Mouse (Mus musculus): Measurements from ENCODE around the gene Cfap77.

Gene Cfap77

GRCm38 (mm10) chr2:29051932-29052331 is 2.9 kb downstream of the Cfap77 start:
- DNase-seq (ENCODE audit: low spot score in 2 of 2) = no peak

- no peak for DNase-seq (ENCODE audit: low spot score in 2 of 2)
These were observed 8.7 kb downstream of the Cfap77 start for GRCm38 (mm10) chr2:29046151-29046550.

GRCm38 (mm10) chr2:29042124-29042523 is 12.7 kb downstream of the Cfap77 start:
- no peak for DNase-seq (ENCODE audit: low spot score in 2 of 2)

GRCm38 (mm10) chr2:29041477-29041768 is 13.4 kb downstream of the Cfap77 start:
- DNase-seq (ENCODE audit: low spot score in 2 of 2) = no peak

DNA sequence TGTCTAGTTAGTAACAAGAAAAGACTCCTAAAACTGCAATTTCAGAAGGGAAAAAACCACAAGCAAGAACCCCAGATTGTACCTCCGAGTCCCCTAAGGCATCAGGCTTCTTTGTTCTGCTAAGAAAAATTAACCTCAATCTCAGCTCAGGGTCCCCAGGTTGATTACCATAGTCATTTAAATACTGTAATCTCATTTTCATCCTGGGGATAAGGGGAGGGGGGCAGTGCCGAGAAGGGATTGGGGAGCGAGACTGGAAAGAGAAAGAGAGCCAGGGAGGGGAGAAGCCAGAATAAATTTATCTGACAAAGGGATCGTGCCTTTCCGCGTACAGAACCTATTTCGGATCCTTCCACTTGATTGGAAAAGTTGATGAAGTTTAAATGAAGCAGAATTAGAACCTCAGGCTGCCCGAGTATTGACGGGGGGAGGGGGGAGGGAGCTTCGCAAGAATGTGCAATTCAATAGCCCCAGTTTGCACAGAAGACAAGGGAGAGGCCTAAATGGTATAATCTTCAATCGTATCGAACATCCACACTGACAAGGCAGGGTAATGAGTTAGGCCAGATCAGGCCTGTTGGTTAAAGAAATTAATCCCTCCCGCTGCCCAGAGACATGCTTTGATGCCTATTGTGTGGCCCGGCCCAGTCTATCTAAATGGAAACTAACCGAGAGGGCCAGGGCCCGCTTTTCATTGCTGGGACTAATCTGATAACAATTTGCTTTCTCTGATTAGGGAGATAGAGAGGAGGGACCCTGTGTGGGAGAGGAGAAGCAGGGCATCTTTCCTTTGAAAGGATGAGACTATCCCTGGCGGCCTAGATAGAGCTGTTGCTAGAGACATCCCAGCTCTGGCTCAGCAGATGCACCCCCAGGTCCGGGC is 14.0 kb downstream of the Cfap77 start:
- DNase-seq (ENCODE audit: low spot score in 2 of 2) = no peak

DNA sequence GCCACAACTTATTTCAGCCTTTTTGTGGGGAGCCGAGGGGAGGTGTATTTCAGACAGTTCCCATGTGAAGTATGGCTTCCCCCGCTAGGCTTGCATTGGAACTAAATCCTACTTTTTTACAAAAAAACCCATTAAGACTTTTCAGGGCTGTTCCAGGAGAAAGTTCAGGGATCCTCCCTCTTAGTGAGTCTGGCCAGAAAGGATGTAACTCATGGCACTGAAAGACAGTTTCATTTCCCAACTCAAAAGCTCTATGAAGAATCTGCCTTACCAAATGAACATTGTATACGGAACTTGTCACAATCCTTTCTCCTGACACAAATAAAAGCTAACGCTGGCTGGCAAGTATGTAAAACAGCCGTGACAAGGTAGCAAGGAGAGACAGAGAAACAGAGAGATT is 15.1 kb downstream of the Cfap77 start:
- DNase-seq (ENCODE audit: low spot score in 2 of 2) = no peak

DNA sequence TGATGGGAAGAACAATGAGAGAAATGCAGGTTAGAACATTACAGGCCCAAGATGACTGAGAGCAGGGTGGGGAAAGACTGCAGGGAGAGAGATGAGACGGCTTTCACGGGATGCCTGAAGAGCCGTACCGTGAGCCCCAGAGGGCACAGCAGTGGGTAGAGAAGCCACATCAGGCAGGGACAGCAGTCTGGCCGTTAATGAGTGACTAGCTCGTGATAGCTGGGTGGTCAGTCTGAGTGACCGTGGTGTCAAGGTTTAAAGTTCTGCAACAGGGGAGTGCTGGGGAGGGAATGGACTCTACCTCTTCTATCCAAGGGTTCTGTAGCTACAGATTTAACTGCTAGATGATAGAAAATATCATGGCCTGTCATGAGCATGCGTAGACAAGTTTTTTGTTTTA is 19.2 kb downstream of the Cfap77 start:
- DNase-seq (ENCODE audit: low spot score in 2 of 2) = no peak

GRCm38 (mm10) chr2:29034542-29035475 is 20.1 kb downstream of the Cfap77 start:
- no peak for DNase-seq (ENCODE audit: low spot score in 2 of 2)

- DNase-seq (ENCODE audit: low spot score in 2 of 2) = no peak
These were observed 22.9 kb downstream of the Cfap77 start for GRCm38 (mm10) chr2:29031951-29032350.

GRCm38 (mm10) chr2:29030048-29030734 is 24.7 kb downstream of the Cfap77 start:
- no peak for DNase-seq (ENCODE audit: low spot score in 2 of 2)

DNA sequence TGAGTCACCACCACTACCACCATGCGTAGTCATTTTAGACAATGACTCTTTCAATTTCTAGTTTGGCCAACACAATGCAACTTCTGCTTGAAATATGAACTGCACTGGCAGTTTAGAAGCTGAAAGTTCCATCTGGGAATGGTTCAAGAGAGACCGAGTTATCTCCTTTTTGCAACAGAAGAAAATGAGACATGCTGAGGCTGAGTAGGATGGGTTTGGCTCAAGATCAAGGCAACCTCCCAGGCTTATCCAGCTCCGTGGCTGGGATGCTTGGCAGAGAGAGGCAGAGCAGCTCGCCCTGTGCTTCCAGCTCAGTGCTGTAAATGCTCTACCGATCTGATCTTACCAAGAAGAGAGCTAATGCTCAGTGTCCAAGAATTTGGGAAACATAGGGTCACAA is 29.6 kb downstream of the Cfap77 start:
- no peak for DNase-seq (ENCODE audit: low spot score in 2 of 2)

- DNase-seq (ENCODE audit: low spot score in 2 of 2) = no peak
These were observed 31.9 kb downstream of the Cfap77 start for GRCm38 (mm10) chr2:29023001-29023400.

DNA sequence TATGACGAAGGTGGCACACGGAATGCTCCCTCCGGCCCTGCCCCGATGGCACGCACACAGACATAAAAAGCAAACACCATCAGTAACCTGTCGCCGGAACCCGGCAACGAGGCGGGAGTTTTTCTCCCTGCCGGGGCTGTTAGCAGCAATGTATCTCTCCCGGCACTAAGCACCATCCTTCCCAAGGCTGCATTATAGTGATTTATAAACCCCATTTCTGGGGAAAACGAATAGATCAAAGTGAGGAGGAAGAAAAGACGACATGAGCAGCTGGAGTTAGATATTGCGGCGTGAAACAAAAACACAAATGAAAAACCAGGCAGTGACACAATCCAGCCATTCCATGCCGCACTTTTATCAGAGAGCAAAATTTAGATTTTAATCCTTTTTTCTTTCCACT is 33.8 kb downstream of the Cfap77 start:
- DNase-seq (ENCODE audit: low spot score in 2 of 2) = no peak

- DNase-seq (ENCODE audit: low spot score in 2 of 2) = no peak
These were observed 36.2 kb downstream of the Cfap77 start for GRCm38 (mm10) chr2:29018680-29019079.

GRCm38 (mm10) chr2:29016599-29017587 is 38.0 kb downstream of the Cfap77 start:
- no peak for DNase-seq (ENCODE audit: low spot score in 2 of 2)

DNA sequence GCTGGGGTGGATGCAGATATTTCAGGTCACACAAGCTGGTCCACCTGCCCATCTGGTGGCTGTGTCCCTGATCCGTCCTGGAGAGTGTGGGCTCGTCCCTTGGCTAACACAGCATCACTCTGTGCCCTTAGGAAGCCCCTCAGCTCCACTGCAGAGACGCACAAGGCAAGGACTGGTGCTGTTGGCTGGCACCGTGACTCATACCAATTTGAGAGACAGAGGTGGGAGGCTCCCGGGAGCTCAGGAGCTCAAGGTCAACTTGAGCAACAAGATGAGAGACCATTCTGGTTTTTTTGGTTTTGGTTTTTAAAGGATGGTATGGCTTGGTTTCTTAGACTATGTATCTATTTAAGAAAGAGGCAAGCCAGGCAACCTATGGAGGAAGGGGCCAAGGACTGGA is 42.3 kb downstream of the Cfap77 start:
- no peak for DNase-seq (ENCODE audit: low spot score in 2 of 2)

DNA sequence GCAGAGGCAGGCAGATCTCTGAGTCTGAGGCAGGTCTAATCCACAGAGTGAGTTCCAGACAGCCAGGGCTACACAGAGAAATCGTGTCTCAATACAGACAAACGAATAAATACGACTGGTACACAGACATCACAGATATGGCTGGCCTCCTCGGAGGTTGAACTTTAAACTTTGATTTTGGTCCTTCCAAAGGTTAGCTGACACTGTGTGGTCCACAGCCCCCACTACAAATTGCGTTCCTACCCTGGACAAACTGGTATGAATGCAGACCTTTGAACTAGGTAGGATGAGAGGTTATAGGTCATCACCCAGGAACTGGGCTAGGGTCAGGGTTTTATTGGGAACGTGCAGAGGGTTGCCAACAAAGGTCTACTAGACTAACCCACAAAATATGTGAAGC is 47.2 kb downstream of the Cfap77 start:
- DNase-seq (ENCODE audit: low spot score in 2 of 2) = no peak

DNA sequence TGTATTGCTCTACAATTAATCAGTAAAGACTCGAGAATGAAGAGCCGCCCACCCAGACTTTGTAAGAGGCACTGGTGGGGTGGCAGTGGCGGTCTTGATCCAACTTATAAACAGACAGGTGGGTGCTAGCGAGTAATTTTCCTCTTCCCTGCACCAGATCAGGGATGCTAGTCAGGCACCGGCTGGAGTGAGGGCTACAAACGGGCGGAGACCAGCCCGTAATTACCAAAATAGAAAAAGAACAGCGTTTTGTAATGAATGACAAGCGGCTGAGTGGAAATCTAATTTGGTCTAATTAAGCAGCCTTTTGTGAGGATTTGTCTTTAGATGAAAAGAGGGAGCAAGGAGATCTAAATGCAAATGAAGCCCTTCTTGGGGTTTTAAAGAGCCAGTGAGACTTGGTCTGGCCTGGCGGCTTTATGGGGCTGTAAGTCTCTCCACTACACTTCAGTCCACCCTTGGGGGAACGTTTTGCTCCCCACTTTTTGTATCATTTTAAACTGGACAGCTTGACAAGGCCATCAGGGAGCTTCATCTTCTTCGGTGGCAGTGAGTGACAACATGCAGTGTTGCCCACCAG is 48.3 kb downstream of the Cfap77 start:
- DNase-seq (ENCODE audit: low spot score in 2 of 2) = no peak

DNA sequence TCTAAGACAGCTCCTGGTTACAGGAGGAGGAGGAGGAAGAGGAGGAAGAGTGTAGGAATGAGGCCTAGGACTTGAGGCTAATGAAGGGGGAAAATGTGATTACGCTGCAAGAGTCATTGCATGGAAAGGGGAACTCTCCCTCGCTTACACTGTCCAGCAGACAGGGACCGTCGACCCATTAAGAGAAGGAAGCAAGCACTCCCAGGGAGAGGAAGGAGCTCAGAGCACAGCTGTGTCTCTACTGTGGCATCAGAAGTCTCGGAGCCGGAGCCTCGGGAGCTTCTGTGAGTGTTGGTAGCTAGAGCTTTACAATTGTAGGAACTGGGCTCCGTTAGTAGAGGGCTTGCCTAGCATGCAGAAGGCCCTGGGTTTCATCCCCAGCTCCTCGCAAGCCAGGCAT is 50.8 kb downstream of the Cfap77 start:
- DNase-seq (ENCODE audit: low spot score in 2 of 2) = no peak

GRCm38 (mm10) chr2:28998246-28998645 is 56.6 kb downstream of the Cfap77 start:
- no peak for DNase-seq (ENCODE audit: low spot score in 2 of 2)

All from spleen, postnatal 4 days (tissue).